Mouse (Mus musculus): Measurements from ENCODE around the gene Cdca4. TPM values are rescaled to one million over a fixed set of nuclear protein-coding genes. Genes with fewer than 3 reads are reported as not detected.

The Cdca4 gene
- polyA plus RNA-seq, 1 experiment from 2014 or later, result 56.6 TPM

DNA sequence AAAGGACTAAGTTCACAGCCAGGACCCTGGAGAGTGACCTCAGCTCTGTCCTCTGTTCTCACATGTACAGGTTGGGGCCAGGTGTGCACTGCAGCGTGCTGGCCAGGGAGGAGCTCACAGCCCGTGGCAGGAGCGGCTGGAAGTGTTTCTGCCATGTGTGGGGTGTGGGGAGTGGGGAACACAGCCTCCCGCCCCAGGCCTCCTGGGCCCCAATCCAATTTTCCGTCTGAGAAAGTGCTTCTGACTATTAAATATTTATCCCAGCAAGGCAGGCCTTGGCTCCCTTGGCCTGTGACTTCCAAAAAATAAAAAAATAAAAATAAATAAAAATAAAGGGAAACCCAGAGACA is 30.9 kb downstream of the Cdca4 start:
- H3K27ac ChIP-seq, result no peak overlapping the region
- ATAC-seq (replicated peaks; ENCODE audit: low FRiP score, low read depth) (no peak), DNase-seq (ENCODE audit: low spot score) (no peak)
- TF ChIP-seq CTCF (IDR thresholded peaks at IDR 0.05; ENCODE audit: low read depth), result no peak
- H3K9me3 ChIP-seq (replicated peaks; ENCODE audit: low read length), result no peaks in the 10 kb centered on the region
- 20% methylated on average over 5 of the region's 5 CpGs for WGBS
- H3K4me2 ChIP-seq (ENCODE audit: low read length), result no peak overlapping the region
- H3K27me3 ChIP-seq (ENCODE audit: insufficient read depth, low read length), result no peaks in the 10 kb centered on the region
- no peak overlapping the region for H3K9ac ChIP-seq (ENCODE audit: low read depth, low read length)
- peaks cover 8% of the 10 kb centered on the region; the same call in 1 of the 2 replicates for H3K4me1 ChIP-seq (replicated peaks; ENCODE audit: insufficient read depth, low read length)
- no peak overlapping the region for H3K4me3 ChIP-seq (replicated peaks; ENCODE audit: low read depth, low read length)
- H3K36me3 ChIP-seq (ENCODE audit: insufficient read depth, low read length), result no peaks in the 10 kb centered on the region

DNA sequence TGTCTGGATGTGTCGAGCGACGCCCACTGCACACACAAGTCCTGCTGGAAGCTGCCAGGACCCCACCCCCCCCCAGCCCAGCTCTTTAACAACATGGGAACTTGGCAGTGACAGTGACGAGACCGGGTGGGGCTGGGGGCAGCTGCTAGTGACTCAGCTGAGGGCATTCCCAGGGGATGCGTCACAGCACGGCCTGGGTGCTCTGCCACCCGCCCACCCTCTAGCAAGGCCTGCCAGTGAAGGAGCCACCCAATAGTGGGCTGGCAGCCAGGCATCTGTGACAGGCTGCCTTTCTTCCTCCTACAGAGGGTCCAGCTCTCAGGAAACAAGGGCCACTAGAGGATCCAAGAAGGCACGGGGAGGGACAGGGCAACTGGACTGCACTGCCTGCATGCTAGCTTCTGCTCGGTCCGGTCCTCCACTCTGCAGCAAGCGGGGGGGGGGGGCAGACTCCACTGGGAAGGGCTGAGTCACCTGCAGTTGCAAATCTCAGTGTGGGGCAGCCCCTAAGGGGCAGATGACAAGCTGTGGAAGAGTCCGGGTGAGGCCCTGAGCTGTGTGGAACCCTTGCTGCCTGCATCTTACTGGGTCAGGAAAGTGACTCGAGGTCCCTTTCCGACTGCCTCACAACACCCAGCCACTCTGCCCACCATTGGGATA is 31.4 kb downstream of the Cdca4 start:
- no peak overlapping the region for H3K27ac ChIP-seq
- H3K4me2 ChIP-seq (ENCODE audit: low read length), result no peak overlapping the region
- no peaks in the 10 kb centered on the region for H3K27me3 ChIP-seq (ENCODE audit: insufficient read depth, low read length)
- no peaks in the 10 kb centered on the region for H3K9me3 ChIP-seq (replicated peaks; ENCODE audit: low read length)
- ATAC-seq (replicated peaks; ENCODE audit: low FRiP score, low read depth) (no peak), DNase-seq (ENCODE audit: low spot score) (no peak)
- no peak overlapping the region for H3K9ac ChIP-seq (ENCODE audit: low read depth, low read length)
- no peaks in the 10 kb centered on the region for H3K36me3 ChIP-seq (ENCODE audit: insufficient read depth, low read length)
- peaks cover 8% of the 10 kb centered on the region; the same call in 1 of the 2 replicates for H3K4me1 ChIP-seq (replicated peaks; ENCODE audit: insufficient read depth, low read length)
- no peak overlapping the region for H3K4me3 ChIP-seq (replicated peaks; ENCODE audit: low read depth, low read length)
- 49% methylated on average over 15 of the region's 15 CpGs for WGBS
- TF ChIP-seq CTCF (IDR thresholded peaks at IDR 0.05; ENCODE audit: low read depth), result no peak

DNA sequence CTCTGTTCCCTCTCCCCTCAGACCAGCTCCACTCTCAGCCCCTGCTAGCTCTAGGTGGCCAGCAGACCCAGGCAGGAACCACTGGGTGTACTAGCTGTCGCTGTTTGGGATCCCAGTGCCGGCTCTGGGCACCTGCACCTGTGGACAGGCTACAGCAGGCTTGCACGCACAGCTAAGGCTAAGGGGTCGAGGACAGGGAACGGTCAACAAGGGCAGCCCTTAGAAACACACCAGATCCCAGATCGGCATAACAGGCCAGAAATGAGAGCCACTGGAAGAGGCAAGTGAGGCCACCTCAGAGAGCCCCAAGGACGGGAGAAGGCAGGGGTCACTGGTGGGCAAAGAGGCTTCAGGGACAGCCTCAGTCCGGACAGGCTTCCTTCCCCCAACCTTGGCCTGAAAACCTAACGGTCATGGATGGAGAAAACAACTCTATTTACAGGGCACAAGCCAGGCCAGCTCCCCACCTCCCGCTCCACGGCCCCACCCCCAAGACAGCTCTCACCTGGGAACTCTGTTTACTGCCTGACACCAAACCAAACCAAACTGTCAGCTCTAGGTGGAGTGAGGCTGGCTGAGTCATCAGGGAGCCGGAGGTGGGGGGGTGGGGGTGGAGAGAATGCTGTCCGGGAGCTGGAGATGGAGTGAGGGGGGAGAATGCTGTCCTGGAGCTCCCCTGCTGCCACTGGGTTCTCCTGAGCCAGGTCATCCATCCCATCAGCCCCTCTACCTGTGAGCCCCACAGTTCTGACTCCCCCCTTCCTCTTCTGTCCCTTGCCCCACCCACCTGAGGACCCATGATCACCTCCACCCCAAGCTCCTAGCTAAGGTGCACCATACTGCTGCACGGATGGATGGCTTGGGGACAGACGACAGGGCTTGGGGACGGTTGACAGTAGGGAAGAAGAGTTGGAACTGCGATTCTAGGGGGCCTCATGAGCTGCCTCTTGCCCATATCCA is 32.4 kb downstream of the Cdca4 start:
- DNase-seq (ENCODE audit: low spot score), result no peak
- Histone ChIP-seq H3K9ac (ENCODE audit: low read depth, low read length) (no peak overlapping the region), H3K4me1 (replicated peaks; ENCODE audit: insufficient read depth, low read length) (peaks cover 3% of the 10 kb centered on the region; the same call in 1 of the 2 replicates), H3K4me3 (replicated peaks; ENCODE audit: low read depth, low read length) (no peak overlapping the region), H3K4me2 (ENCODE audit: low read length) (no peak overlapping the region), H3K36me3 (ENCODE audit: insufficient read depth, low read length) (no peaks in the 10 kb centered on the region), H3K27ac (no peak overlapping the region), H3K27me3 (ENCODE audit: insufficient read depth, low read length) (no peaks in the 10 kb centered on the region), H3K9me3 (replicated peaks; ENCODE audit: low read length) (no peaks in the 10 kb centered on the region)
- WGBS, result 43% methylated on average over 17 of the region's 17 CpGs
- no peak for TF ChIP-seq CTCF (IDR thresholded peaks at IDR 0.05; ENCODE audit: low read depth)
- no peak for ATAC-seq (replicated peaks; ENCODE audit: low FRiP score, low read depth)

DNA sequence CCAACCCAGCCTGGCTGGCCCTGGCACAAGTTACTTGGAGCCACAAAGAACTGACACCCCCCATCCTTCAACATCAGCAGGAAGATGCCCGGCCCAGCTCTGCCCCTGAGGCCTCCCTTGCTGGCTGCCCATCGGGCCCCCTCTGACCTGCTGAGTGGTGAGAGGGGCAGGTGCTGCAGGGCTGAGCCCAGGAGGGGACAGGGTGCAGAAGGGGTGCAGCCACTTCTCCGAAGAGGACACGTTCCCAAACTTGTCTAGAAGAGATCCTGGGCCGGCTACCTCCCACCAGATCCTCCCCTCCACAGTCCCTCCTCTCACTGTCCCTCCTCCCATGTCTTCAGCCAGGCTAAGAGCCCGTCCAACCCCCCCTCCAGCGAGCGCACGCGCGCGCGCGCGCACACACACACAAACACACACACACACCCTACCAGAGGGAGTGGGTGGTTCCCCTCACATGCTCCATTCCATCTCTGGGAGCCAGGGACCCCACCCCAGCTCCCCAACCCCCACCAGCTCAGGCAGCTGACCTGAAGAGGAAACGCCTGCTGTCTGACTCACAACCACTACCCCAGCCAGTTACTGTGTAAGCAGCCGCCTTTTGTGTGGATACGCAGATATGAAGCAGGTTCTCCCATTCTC is 33.6 kb downstream of the Cdca4 start:
- ATAC-seq (replicated peaks; ENCODE audit: low FRiP score, low read depth), result no peak
- no peak for DNase-seq (ENCODE audit: low spot score)
- WGBS, result 54% methylated on average over 18 of the region's 18 CpGs
- Histone ChIP-seq H3K9ac (ENCODE audit: low read depth, low read length) (no peak overlapping the region), H3K27me3 (ENCODE audit: insufficient read depth, low read length) (no peaks in the 10 kb centered on the region), H3K4me3 (replicated peaks; ENCODE audit: low read depth, low read length) (no peak overlapping the region), H3K9me3 (replicated peaks; ENCODE audit: low read length) (no peaks in the 10 kb centered on the region), H3K27ac (no peak overlapping the region), H3K4me2 (ENCODE audit: low read length) (no peak overlapping the region), H3K4me1 (replicated peaks; ENCODE audit: insufficient read depth, low read length) (no peaks in the 10 kb centered on the region), H3K36me3 (ENCODE audit: insufficient read depth, low read length) (no peaks in the 10 kb centered on the region)
- no peak for TF ChIP-seq CTCF (IDR thresholded peaks at IDR 0.05; ENCODE audit: low read depth)

DNA sequence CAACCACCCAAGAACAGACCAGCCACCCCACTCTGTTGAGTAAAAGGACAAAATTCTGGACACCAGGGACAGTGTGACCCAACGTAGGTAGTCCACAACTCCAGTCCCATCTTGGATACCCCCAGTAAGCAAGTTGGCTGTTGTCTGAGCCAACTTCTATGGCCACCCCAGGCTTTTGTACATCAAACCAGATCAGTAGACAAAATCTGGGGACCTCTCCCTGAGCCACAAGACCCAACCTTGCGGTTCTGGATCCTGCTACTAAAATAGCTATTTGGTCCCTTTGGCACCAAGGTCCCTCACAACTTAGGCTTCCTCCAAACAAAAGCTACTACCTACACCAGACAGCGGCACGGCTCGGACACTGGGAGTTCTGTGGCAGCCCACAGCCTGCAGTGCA is 34.2 kb downstream of the Cdca4 start:
- H3K4me2 ChIP-seq (ENCODE audit: low read length), result no peak overlapping the region
- H3K36me3 ChIP-seq (ENCODE audit: insufficient read depth, low read length), result no peaks in the 10 kb centered on the region
- no peak overlapping the region for H3K27ac ChIP-seq
- 95% methylated on average over 5 of the region's 5 CpGs for WGBS
- no peaks in the 10 kb centered on the region for H3K27me3 ChIP-seq (ENCODE audit: insufficient read depth, low read length)
- H3K9ac ChIP-seq (ENCODE audit: low read depth, low read length), result no peak overlapping the region
- H3K4me3 ChIP-seq (replicated peaks; ENCODE audit: low read depth, low read length), result no peak overlapping the region
- H3K9me3 ChIP-seq (replicated peaks; ENCODE audit: low read length), result no peaks in the 10 kb centered on the region
- no peak for ATAC-seq (replicated peaks; ENCODE audit: low FRiP score, low read depth)
- no peaks in the 10 kb centered on the region for H3K4me1 ChIP-seq (replicated peaks; ENCODE audit: insufficient read depth, low read length)
- DNase-seq (ENCODE audit: low spot score), result no peak
- no peak for TF ChIP-seq CTCF (IDR thresholded peaks at IDR 0.05; ENCODE audit: low read depth)

DNA sequence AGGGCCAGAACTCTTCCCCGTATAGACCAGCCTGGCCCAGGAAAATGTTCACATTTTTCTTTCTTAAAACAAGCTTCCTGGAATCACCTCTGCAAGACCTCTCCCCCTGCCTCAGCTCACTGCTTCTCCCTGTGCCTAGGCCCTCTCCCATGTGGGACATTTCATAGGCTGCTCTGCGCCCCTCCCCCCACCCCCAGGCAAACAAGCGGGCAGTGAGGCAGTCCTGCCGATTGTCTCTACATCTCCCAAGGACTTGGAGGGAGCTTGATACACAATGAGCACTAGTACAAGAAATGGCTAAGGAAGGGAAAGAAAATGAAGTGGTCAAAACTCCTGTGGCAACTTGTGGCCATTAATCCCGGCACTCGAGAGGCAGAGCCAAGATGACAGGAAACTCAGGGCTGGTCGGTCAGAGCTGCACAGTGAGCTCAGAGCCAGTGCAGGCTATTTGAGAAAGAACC is 34.8 kb downstream of the Cdca4 start:
- no peaks in the 10 kb centered on the region for H3K9me3 ChIP-seq (replicated peaks; ENCODE audit: low read length)
- 35% methylated on average over 7 of the region's 7 CpGs for WGBS

More for the DNA sequence above, 34.8 kb downstream of the Cdca4 start:
- Histone ChIP-seq H3K27ac (no peak overlapping the region), H3K4me3 (replicated peaks; ENCODE audit: low read depth, low read length) (no peak overlapping the region), H3K36me3 (ENCODE audit: insufficient read depth, low read length) (no peaks in the 10 kb centered on the region), H3K9ac (ENCODE audit: low read depth, low read length) (no peak overlapping the region), H3K4me2 (ENCODE audit: low read length) (no peak overlapping the region), H3K27me3 (ENCODE audit: insufficient read depth, low read length) (no peaks in the 10 kb centered on the region), H3K4me1 (replicated peaks; ENCODE audit: insufficient read depth, low read length) (no peaks in the 10 kb centered on the region)
- no peak for ATAC-seq (replicated peaks; ENCODE audit: low FRiP score, low read depth)
- DNase-seq (ENCODE audit: low spot score), result no peak
- no peak for TF ChIP-seq CTCF (IDR thresholded peaks at IDR 0.05; ENCODE audit: low read depth)
